ENCODE assay signal across 7 mouse cellular contexts in genomic region chr12:5374196-5374683, GRCm38 (mm10). TPM values are rescaled to one million over a fixed set of nuclear protein-coding genes. Genes with fewer than 3 reads are reported as not detected.
DNase-seq lines count a peak whose midpoint lies in the region; ATAC-seq and TF ChIP-seq lines count a peak whose summit lies in the region.

No protein-coding gene starts in this region.

- H3K9ac ChIP-seq in lung, embryonic 14.5 days: peak overlapping the region; percentile 60
- H3K9ac ChIP-seq in midbrain, embryonic 14.5 days (replicated peaks; ENCODE audit: low read length): peak overlapping the region; percentile 95

- ATAC-seq in lung, embryonic 14.5 days (ENCODE audit: insufficient read depth): no peak
- ATAC-seq in midbrain, embryonic 14.5 days (ENCODE audit: low FRiP score, low TSS enrichment): peak; percentile 21; the same call in 1 of the 2 replicates

- H3K4me2 ChIP-seq in lung, embryonic 14.5 days: peak overlapping the region; percentile 97
- peak overlapping the region; percentile 97 for H3K4me2 ChIP-seq in midbrain, embryonic 14.5 days (ENCODE audit: low read length)

- H3K9me3 ChIP-seq in lung, embryonic 14.5 days (ENCODE audit: low read depth, low read length): no peaks in the 10 kb centered on the region
- no peaks in the 10 kb centered on the region for H3K9me3 ChIP-seq in midbrain, embryonic 14.5 days (ENCODE audit: control insufficient read depth, low read length)

- WGBS in lung, embryonic 14.5 days: under 1% methylated on average over 31 of the region's 31 CpGs
- 0% methylated on average over 31 of the region's 31 CpGs for WGBS in midbrain, embryonic 14.5 days

- peak; percentile 29 for DNase-seq in lung, embryonic 14.5 days
- no peak for DNase-seq in lung, postnatal 25 days (ENCODE audit: low spot score)
- DNase-seq in cerebellum, adult 9-10 months: peak; percentile 58
- peak; percentile 17 for DNase-seq in forelimb bud, embryonic 11.5 days (ENCODE audit: low read depth, low spot score)
- peak; percentile 36 for DNase-seq in kidney, postnatal 10 days
- DNase-seq in midbrain, embryonic 14.5 days: peak; percentile 62
- DNase-seq in adipocyte (ENCODE audit: low spot score): no peak

- H3K27me3 ChIP-seq in lung, embryonic 14.5 days (ENCODE audit: insufficient read depth, low read length): peaks cover 52% of the 10 kb centered on the region
- H3K27me3 ChIP-seq in midbrain, embryonic 14.5 days (ENCODE audit: control insufficient read depth, insufficient read depth, low read length): no peaks in the 10 kb centered on the region; the same call in 1 of the 2 replicates

- peaks cover 5% of the 10 kb centered on the region; the same call in 1 of the 2 replicates for H3K4me1 ChIP-seq in lung, embryonic 14.5 days (ENCODE audit: insufficient read depth)
- peaks cover 12% of the 10 kb centered on the region; the same call in 1 of the 2 replicates for H3K4me1 ChIP-seq in midbrain, embryonic 14.5 days (ENCODE audit: control insufficient read depth, insufficient read depth, low read length)

- no peaks in the 10 kb centered on the region for H3K36me3 ChIP-seq in lung, embryonic 14.5 days (ENCODE audit: insufficient read depth)
- H3K36me3 ChIP-seq in midbrain, embryonic 14.5 days (ENCODE audit: control insufficient read depth, insufficient read depth, low read length): no peaks in the 10 kb centered on the region

- no peak overlapping the region for H3K27ac ChIP-seq in lung, embryonic 14.5 days (ENCODE audit: low read depth)
- H3K27ac ChIP-seq in midbrain, embryonic 14.5 days (replicated peaks; ENCODE audit: low read depth, low read length): peak overlapping the region; percentile 92

- peak overlapping the region; percentile 68 for H3K4me3 ChIP-seq in lung, embryonic 14.5 days (ENCODE audit: low read depth, low read length)
- peak overlapping the region; percentile 83 for H3K4me3 ChIP-seq in midbrain, embryonic 14.5 days (replicated peaks; ENCODE audit: low read depth, low read length)

- no peak for TF ChIP-seq CTCF in lung, embryonic 14.5 days (IDR thresholded peaks at IDR 0.05; ENCODE audit: low read depth)

RNA-seq across cellular contexts. Expression of gene Klhl29, which starts 1.2 kb away (rescaled TPM):
- polyA plus RNA-seq in lung, embryonic 14.5 days (2014; fragmentation: Nextera tagmentation; extraction: Ambion mirVana): 0.97 and 1.2 TPM in 2 replicates
- polyA plus RNA-seq in midbrain, embryonic 14.5 days (2014; fragmentation: Nextera tagmentation; extraction: Ambion mirVana): 8.4 and 9.5 TPM in 2 replicates

Comparison
In these comparisons a context has a peak if more than half of its experiments do, and no peak if none do; other contexts are left out.
1. DNase-seq: peak in lung, embryonic 14.5 days (single experiment), cerebellum, adult 9-10 months (single experiment), forelimb bud, embryonic 11.5 days (single experiment), kidney, postnatal 10 days (single experiment) and midbrain, embryonic 14.5 days (single experiment); none in lung, postnatal 25 days (single experiment) and adipocyte (single experiment).